Mouse (Mus musculus) intestine, embryonic 16.5 days (tissue): ENCODE results near the gene Fam151a. TPM values are rescaled to one million over a fixed set of nuclear protein-coding genes. Genes with fewer than 3 reads are reported as not detected.

Experiments used
- ATAC-seq: fragments of 200-750 bp; cut with Nextera tagmentation; 2 replicates; pipeline ENCODE4 v1.8.0; 2017; ENCODE audit warnings: moderate TSS enrichment, moderate library complexity
- H3K27ac ChIP-seq: fragments of 300-500 bp; sonication (generic); 2 replicates; pipeline ENCODE4 v1.5.1; 2014; ENCODE audit warnings: mild to moderate bottlenecking, low read length
- H3K27me3 ChIP-seq: fragments of 300-500 bp; sonication (generic); replicated peaks from 2 replicates; pipeline ENCODE4 v1.6.1; 2014; ENCODE audit warnings: low read length, control low read depth, mixed read lengths; ENCODE audit not compliant: control insufficient read depth, insufficient read depth
- H3K36me3 ChIP-seq: fragments of 300-500 bp; sonication (generic); 2 replicates; pipeline ENCODE4 v1.6.1; 2014; ENCODE audit warnings: low read length, control low read depth; ENCODE audit not compliant: control insufficient read depth, insufficient read depth
- H3K4me1 ChIP-seq: fragments of 300-500 bp; sonication (generic); 2 replicates; pipeline ENCODE4 v1.6.1; 2014; ENCODE audit warnings: low read length, control low read depth, mixed read lengths; ENCODE audit not compliant: control insufficient read depth, insufficient read depth
- H3K4me2 ChIP-seq: fragments of 300-500 bp; sonication (generic); 2 replicates; pipeline ENCODE4 v1.6.1; 2014; ENCODE audit warnings: low read depth, low read length, control low read depth
- H3K4me3 ChIP-seq: fragments of 300-500 bp; sonication (generic); 2 replicates; pipeline ENCODE4 v1.5.1; 2014; ENCODE audit warnings: mild to moderate bottlenecking, low read length
- H3K9ac ChIP-seq: fragments of 300-500 bp; sonication (generic); 2 replicates; pipeline ENCODE4 v1.6.1; 2014; ENCODE audit warnings: low read depth, low read length
- H3K9me3 ChIP-seq: fragments of 300-500 bp; sonication (generic); 2 replicates; pipeline ENCODE4 v1.6.1; 2016; ENCODE audit warnings: low read length, control low read depth; ENCODE audit not compliant: control insufficient read depth
- WGBS: fragments of 180-500 bp; shearing (Covaris S2); extraction: QIAGEN DNeasy Blood & Tissue Kit; methylation state at CpG from one replicate; pipeline ENCODE4 v1.1.7; 2014; 5-methylcytosine and 5-hydroxymethylcytosine counted together
- polyA plus RNA-seq: library from polyadenylated mRNA; unstranded; fragments of >200 nt; fragmentation: Nextera tagmentation; extraction: Ambion mirVana; gene quantifications from 2 replicates; pipeline ENCODE4 v1.2.1, GENCODE M21; 2015

The Fam151a gene
- polyA plus RNA-seq = 0.73 and 1.5 TPM in 2 replicates

- Histone ChIP-seq H3K9ac (no peak within 1 kb of the TSS), H3K9me3 (no peaks in the 10 kb centered on the region), H3K27ac (no peak within 1 kb of the TSS), H3K36me3 (no peaks in the 10 kb centered on the region), H3K4me2 (no peak within 1 kb of the TSS), H3K4me1 (no peaks in the 10 kb centered on the region; the same call in 1 of the 2 replicates), H3K27me3 (no peaks in the 10 kb centered on the region), H3K4me3 (no peak within 1 kb of the TSS)
- 0 out of 2 replicates have a peak, but pooled peaks have one; percentile 44 for ATAC-seq
- WGBS = 33% methylated on average over 4 of the region's 4 CpGs
Observed at GRCm38 (mm10) chr4:106733636-106734035, at the start of gene Fam151a. Gene Fam151a (plus strand): TSS chr4:106733889.

DNA sequence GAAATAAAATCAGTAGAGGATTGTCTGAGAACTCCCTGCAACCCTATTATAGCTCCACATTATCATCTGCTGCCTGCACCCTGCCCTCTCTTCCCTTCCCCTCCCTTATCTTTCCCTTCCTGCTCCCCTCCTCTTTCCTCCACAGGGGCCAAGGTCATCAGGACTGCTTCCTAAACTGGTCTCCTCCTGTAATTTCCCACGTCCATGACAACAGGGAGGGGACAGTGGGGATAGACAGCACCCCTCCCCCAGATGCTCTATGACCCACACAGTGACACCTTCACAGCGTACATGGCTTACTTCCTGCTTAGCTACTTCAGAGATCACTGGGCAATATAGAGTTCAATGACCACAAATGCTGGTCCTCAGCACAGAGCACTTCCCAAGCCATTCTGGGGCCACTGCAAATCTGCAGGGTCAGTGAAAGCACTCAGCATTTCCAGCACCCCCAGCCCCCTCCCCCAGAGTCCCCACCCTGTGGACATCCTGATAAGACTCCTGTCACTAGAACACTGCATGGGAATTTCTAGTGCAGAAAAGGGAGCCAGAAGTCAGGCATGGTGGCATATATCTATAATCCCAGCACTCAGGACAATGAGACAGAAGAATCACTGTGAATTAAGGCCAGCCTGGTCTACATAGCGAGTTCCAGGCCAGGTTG is 44.9 kb upstream of the Fam151a start:
- peak; percentile 91 for ATAC-seq
- Histone ChIP-seq H3K27ac (peak overlapping the region; percentile 3), H3K4me2 (no peak overlapping the region), H3K27me3 (no peaks in the 10 kb centered on the region; the same call in 1 of the 2 replicates), H3K36me3 (no peaks in the 10 kb centered on the region), H3K9me3 (no peaks in the 10 kb centered on the region), H3K4me1 (peaks cover 10% of the 10 kb centered on the region), H3K4me3 (no peak overlapping the region), H3K9ac (no peak overlapping the region)
- WGBS = 27% methylated on average over 3 of the region's 3 CpGs

- no peaks in the 10 kb centered on the region for H3K9me3 ChIP-seq
- H3K4me3 ChIP-seq = no peak overlapping the region
- peaks cover 2% of the 10 kb centered on the region; the same call in 1 of the 2 replicates for H3K4me1 ChIP-seq
- H3K27ac ChIP-seq = no peak overlapping the region
- no peaks in the 10 kb centered on the region for H3K36me3 ChIP-seq
- ATAC-seq = no peak
- no peaks in the 10 kb centered on the region; the same call in 1 of the 2 replicates for H3K27me3 ChIP-seq
- no peak overlapping the region for H3K4me2 ChIP-seq
- WGBS = 82% methylated on average over 15 of the region's 15 CpGs
- H3K9ac ChIP-seq = no peak overlapping the region
Observed at GRCm38 (mm10) chr4:106693841-106694430, 39.8 kb upstream of the Fam151a start.

GRCm38 (mm10) chr4:106699989-106700388 is 33.7 kb upstream of the Fam151a start:
- Histone ChIP-seq H3K27me3 (no peaks in the 10 kb centered on the region), H3K4me2 (no peak overlapping the region), H3K27ac (no peak overlapping the region), H3K4me3 (no peak overlapping the region), H3K9ac (no peak overlapping the region), H3K4me1 (peaks cover 9% of the 10 kb centered on the region), H3K36me3 (no peaks in the 10 kb centered on the region), H3K9me3 (no peaks in the 10 kb centered on the region)
- 18% methylated on average over 9 of the region's 9 CpGs for WGBS
- ATAC-seq = peak; percentile 52

DNA sequence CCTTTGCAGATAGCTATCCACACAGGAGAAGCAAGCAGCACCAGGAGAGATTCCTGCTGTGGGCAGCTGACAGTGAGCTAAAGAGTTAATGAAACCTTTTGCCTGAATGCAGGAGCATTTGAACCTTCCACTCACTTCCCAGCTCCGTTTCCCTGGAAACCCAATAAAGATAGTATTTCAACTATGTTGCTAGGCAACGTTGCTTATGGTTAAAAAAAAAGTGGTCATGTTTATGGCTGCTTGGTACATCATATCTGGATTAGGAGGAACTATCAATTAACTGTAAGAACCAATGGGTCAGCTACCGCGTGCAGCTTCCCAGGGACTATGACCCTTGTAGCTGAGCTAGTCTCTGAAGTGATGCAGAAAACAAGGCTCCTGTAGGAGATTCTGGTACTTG is 32.9 kb upstream of the Fam151a start:
- Histone ChIP-seq H3K9ac (no peak overlapping the region), H3K4me3 (no peak overlapping the region), H3K27me3 (no peaks in the 10 kb centered on the region), H3K4me1 (peaks cover 12% of the 10 kb centered on the region), H3K9me3 (no peaks in the 10 kb centered on the region), H3K4me2 (no peak overlapping the region), H3K27ac (no peak overlapping the region), H3K36me3 (no peaks in the 10 kb centered on the region)
- WGBS = 16% methylated on average over 4 of the region's 4 CpGs
- ATAC-seq = peak; percentile 63

GRCm38 (mm10) chr4:106703956-106704355 is 29.7 kb upstream of the Fam151a start:
- Histone ChIP-seq H3K27me3 (no peaks in the 10 kb centered on the region), H3K27ac (no peak overlapping the region), H3K9ac (no peak overlapping the region), H3K4me2 (no peak overlapping the region), H3K36me3 (no peaks in the 10 kb centered on the region), H3K4me1 (peaks cover 20% of the 10 kb centered on the region), H3K4me3 (no peak overlapping the region), H3K9me3 (no peaks in the 10 kb centered on the region)
- 77% methylated on average over 10 of the region's 10 CpGs for WGBS
- ATAC-seq = no peak

DNA sequence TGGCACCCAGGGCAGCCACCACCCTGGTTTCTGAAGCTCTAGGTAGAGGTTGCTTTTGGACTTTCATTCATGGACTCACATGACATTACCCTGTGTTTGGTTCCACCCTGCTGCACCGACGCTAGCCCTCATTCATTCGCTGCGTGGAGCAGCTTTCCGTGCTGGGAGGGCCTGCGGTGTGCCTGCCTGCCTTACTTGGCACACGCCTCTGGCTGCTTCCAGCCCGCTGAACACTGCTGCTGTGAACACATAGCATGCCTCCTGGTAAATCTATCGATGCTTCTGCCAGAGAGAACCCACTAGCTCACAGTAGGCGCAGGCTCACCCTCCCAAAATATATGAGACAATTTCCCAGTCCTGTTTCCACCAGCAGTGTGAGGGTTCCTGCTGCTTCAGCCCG is 29.3 kb upstream of the Fam151a start:
- ATAC-seq = no peak
- Histone ChIP-seq H3K4me3 (no peak overlapping the region), H3K4me2 (no peak overlapping the region), H3K36me3 (no peaks in the 10 kb centered on the region), H3K27me3 (no peaks in the 10 kb centered on the region), H3K9me3 (no peaks in the 10 kb centered on the region), H3K9ac (no peak overlapping the region), H3K27ac (no peak overlapping the region), H3K4me1 (peaks cover 20% of the 10 kb centered on the region)
- WGBS = 53% methylated on average over 11 of the region's 11 CpGs

DNA sequence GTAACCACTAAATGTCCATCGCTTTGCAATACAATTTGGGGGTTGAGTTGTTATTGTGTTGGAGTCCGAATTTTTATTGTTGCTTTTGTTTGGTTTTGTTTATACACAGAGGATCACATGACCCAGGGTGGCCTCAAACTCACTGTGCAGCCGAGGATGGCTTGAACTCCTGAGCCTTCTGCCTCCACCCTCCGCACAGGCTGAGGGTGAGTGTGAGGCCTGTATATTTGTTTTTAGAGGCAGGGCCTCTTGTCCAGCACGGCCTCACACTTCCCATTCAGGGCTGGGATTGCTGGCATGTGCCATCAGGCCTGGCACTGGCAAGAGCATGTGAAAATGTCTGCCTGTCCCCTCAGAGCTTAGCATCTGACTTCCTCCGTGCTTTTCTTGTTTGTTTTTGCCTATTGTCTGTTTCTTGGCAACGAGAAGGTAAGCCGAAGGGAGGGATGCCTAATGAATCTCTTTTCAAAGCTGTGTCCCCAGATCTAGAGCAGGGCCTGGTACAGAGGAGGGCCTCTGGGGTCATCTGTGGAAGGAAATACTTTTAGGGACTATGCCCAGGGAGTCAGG is 28.5 kb upstream of the Fam151a start:
- no peaks in the 10 kb centered on the region for H3K36me3 ChIP-seq
- ATAC-seq = no peak
- no peak overlapping the region for H3K4me2 ChIP-seq
- no peak overlapping the region for H3K27ac ChIP-seq
- no peak overlapping the region for H3K9ac ChIP-seq
- H3K4me1 ChIP-seq = peaks cover 16% of the 10 kb centered on the region
- 43% methylated on average over 8 of the region's 8 CpGs for WGBS
- H3K27me3 ChIP-seq = no peaks in the 10 kb centered on the region
- H3K9me3 ChIP-seq = no peaks in the 10 kb centered on the region
- H3K4me3 ChIP-seq = no peak overlapping the region

DNA sequence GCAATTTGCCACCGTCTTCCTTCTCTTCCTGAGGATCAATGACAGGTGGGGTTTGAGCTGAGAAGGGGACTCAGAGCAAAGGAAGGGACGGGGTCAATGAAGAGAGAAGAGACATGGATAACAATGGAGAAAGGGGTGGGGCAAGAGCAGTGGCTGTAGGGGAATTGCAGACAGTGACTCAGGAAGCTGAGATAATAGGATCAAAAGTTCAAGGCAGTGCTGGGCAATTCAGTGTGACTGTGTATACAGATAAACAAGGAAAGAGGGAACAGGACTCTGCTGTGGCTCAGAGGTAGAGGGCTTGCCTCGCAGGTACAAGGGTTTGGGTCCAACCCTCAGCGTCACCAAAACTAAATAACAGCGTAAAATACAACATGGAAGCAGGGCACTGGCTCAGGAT is 25.7 kb upstream of the Fam151a start:
- Histone ChIP-seq H3K27me3 (no peaks in the 10 kb centered on the region), H3K27ac (0 out of 2 replicates have a peak overlapping the region, but pooled peaks have one; percentile 25), H3K4me1 (peaks cover 11% of the 10 kb centered on the region), H3K4me3 (peak overlapping the region; percentile 19; the same call in 1 of the 2 replicates), H3K9ac (peak overlapping the region; percentile 54), H3K9me3 (no peaks in the 10 kb centered on the region), H3K36me3 (no peaks in the 10 kb centered on the region), H3K4me2 (peak overlapping the region; percentile 59)
- ATAC-seq = peak; percentile 89
- 29% methylated on average over 5 of the region's 5 CpGs for WGBS
